Mouse (Mus musculus) lung, postnatal 0 days (tissue): ENCODE measurements at regions not wholly inside any gene's neighbourhood (a gene's known extent, or its start where the extent isn't known, plus 50 kb on each side); places are given as distances from the start of the nearest gene placed in this dataset.

Source experiments
- CTCF ChIP-seq: IDR thresholded peaks from 2 replicates; pipeline ENCODE4 v1.5.1; 2016; ENCODE audit warnings: antibody characterized with exemption, mild to moderate bottlenecking
- EP300 ChIP-seq: IDR thresholded peaks from 2 replicates; pipeline ENCODE4 v1.6.1; 2016; ENCODE audit warnings: antibody characterized with exemption, mild to moderate bottlenecking, control low read depth

DNA sequence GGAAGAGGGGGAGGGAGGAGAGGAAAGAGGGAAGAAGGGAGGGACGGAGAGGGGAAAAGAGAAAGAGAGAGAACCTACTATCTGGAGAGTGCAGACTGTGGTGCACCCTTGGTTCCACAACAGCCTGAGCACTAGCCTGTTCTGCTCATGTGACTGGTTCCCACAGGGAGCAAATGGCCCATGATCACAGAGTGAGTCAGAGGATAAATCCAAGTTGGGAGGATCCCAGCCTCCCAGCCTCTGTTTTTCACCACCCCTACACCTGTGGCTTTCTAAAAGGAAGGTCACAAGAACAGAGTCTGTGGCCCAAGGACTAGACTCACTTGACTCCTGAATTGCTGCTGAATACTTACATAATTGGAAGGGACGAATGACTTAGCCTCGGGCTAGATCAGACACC, 185.9 kb upstream of the Bcl6 start:
- no peak for TF ChIP-seq CTCF
- TF ChIP-seq EP300: no peak
